Mouse (Mus musculus): ENCODE measurements around the gene Lif.

Gene Lif

GRCm38 (mm10) chr11:4298615-4299014, 41.3 kb downstream of the Lif start:
- DNase-seq (ENCODE audit: low spot score in 2 of 2): no peak

- DNase-seq (ENCODE audit: low spot score in 2 of 2): no peak
These were observed 41.8 kb downstream of the Lif start for GRCm38 (mm10) chr11:4299191-4299590.

GRCm38 (mm10) chr11:4299735-4300474, 42.5 kb downstream of the Lif start:
- no peak for DNase-seq (ENCODE audit: low spot score in 2 of 2)

- DNase-seq (ENCODE audit: low spot score in 2 of 2): no peak
These were observed 43.3 kb downstream of the Lif start for GRCm38 (mm10) chr11:4300683-4301082.

GRCm38 (mm10) chr11:4302363-4302913, 45.1 kb downstream of the Lif start:
- DNase-seq (ENCODE audit: low spot score in 2 of 2): no peak

DNA sequence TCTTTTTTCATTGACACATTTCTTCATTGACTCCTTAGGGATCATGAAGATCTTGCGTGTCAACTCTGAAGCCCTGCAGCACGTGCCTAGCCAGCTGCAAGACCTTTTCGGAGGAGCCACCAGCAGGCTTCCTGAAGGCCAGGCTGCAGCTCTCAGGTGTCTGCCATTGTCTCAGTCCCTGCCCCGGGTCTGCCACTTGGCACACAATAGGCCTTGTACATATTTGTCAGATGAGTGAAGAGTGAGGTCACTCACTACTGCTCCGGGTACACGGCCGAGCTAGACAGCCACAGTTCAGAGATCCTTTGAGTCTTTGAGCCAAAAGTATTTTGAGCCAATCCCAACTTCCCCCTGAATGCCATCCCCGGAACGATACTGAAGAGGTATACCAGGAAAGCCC, 45.7 kb downstream of the Lif start:
- DNase-seq (ENCODE audit: low spot score in 2 of 2): no peak

- DNase-seq (ENCODE audit: low spot score in 2 of 2): no peak
These were observed 46.8 kb downstream of the Lif start for GRCm38 (mm10) chr11:4304203-4304602.

GRCm38 (mm10) chr11:4305090-4305489, 47.7 kb downstream of the Lif start:
- no peak for DNase-seq (ENCODE audit: low spot score in 2 of 2)

- no peak for DNase-seq (ENCODE audit: low spot score in 2 of 2)
These were observed 48.7 kb downstream of the Lif start for GRCm38 (mm10) chr11:4306086-4306485.

GRCm38 (mm10) chr11:4308060-4308513, 50.7 kb downstream of the Lif start:
- no peak for DNase-seq (ENCODE audit: low spot score in 2 of 2)

DNA sequence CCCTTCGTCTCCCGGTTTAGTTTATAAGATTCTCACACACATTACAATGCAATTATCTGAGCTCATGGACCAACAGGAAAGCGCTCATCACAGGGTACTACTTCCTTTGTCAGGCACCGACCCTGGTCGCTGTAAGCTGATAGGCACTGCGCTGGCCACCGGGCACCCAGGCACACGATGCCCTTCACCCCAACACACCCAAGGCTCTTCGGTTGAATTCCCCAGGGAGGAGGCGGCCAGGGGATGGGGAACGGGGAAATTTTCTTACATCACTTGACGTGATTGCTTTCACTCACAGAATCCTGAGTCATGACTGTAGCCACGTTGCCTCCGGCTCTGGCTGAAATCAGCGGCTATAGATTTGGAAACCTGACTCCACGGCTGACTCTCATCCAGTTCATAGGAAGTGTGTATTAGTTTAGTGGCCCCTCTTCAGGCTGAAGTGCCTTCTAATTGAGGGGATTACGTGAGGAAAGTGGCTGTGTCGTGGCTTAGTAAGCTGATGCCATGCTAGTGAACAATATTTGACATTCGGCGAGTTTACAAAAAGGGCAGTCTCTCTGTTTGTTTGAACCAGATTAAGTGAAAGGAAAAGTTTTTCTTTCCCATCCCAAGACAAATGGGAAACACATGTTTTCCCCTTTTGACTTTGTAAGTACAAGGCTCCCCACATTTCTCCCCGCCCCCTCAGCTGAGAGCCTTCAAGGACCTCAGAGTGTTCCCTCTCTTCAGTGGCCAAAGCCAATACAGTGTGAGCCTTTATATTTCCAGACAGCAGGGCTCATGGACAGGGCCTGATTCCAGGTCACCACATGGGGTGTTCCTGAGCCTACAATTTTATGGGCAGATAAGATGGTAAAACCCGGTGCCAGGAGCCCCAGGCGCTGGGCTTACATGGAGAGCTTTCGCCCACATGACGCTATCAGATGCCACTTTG, 51.4 kb downstream of the Lif start:
- no peak for DNase-seq (ENCODE audit: low spot score in 2 of 2)

GRCm38 (mm10) chr11:4309613-4310012, 52.3 kb downstream of the Lif start:
- DNase-seq (ENCODE audit: low spot score in 2 of 2): no peak

DNA sequence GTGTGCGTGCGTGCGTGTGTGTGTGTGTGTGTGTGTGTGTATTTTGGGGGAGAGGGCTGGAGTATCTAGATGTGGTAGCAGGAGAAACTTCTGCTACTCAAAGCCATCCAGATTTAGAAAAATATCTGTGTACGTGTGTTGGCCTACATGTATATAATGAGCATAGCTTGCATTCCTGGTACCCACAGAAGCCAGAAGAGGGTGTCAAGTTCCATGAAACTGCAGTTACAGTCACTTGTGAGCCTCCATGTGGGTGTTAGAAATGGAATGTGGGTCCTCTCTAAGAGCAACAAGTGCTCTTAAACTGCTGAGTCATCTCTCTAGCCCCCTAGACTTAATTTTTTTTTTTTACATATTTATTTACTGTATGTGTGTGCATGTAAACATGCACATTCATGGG, 53.0 kb downstream of the Lif start:
- no peak for DNase-seq (ENCODE audit: low spot score in 2 of 2)

- DNase-seq (ENCODE audit: low spot score in 2 of 2): no peak
These were observed 54.8 kb downstream of the Lif start for GRCm38 (mm10) chr11:4312180-4312579.

DNA sequence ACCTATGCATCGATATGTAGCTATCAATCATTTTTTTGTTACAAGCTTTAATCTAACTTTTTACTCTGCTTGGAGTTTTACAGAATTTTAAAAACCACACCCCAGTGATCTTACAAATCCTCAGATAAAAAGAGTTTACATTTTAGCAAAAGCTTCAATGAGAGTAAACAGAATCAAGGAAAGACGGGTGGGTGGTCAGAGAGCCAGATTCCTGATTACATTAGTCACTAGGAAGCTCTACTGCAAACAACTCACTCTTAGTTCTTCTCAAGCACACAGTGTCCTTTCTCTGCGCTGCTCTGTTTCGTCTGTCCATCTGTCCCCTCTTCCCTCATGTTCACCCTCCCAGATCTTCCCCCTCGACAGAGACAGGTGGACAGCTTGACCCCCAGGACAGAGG, 59.9 kb downstream of the Lif start:
- no peak for DNase-seq (ENCODE audit: low spot score in 2 of 2)

DNA sequence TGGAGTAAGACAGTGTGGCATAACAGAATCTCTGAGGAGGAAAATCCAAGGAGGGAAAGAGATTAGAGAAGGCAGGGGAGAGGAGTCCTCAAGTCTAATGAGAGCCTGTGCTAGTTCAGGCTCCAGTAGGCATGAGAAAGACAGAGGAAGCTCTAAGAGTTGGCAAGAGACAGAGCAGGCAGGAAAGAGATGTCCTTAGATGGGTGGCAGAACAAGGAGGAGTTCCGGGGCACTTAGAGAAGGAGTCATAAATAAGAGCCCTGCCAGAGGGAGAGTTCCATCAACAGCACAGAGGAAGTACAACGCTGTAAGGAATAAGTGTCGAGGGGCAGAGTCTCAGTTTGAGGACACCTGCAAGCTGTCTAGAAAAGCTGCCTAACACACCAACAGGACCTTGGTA, 60.7 kb downstream of the Lif start:
- DNase-seq (ENCODE audit: low spot score in 2 of 2): no peak

GRCm38 (mm10) chr11:4319212-4319955, 62.0 kb downstream of the Lif start:
- DNase-seq (ENCODE audit: low spot score in 2 of 2): no peak

GRCm38 (mm10) chr11:4320876-4321275, 63.5 kb downstream of the Lif start:
- no peak for DNase-seq (ENCODE audit: low spot score in 2 of 2)
